Mouse (Mus musculus) stomach, embryonic 15.5 days (tissue): ENCODE measurements around the gene Hoxa4. TPM values are rescaled to one million over a fixed set of nuclear protein-coding genes. Genes with fewer than 3 reads are reported as not detected.

Source experiments
- ATAC-seq: fragments of 200-750 bp; cut with Nextera tagmentation; 2 replicates; pipeline ENCODE4 v1.8.0; 2017; ENCODE audit warnings: low read depth, moderate number of reproducible peaks, moderate TSS enrichment; ENCODE audit not compliant: insufficient read depth, low FRiP score
- H3K27ac ChIP-seq: fragments of 300-500 bp; sonication (generic); 2 replicates; pipeline ENCODE4 v1.5.1; 2015; ENCODE audit warnings: mild to moderate bottlenecking, inconsistent platforms
- H3K27me3 ChIP-seq: fragments of 300-500 bp; sonication (generic); replicated peaks from 2 replicates; pipeline ENCODE4 v1.6.1; 2015; ENCODE audit warnings: inconsistent platforms
- H3K36me3 ChIP-seq: fragments of 300-500 bp; sonication (generic); 2 replicates; pipeline ENCODE4 v1.6.1; 2015; ENCODE audit warnings: inconsistent platforms
- H3K4me1 ChIP-seq: fragments of 300-500 bp; sonication (generic); 2 replicates; pipeline ENCODE4 v1.6.1; 2015; ENCODE audit warnings: inconsistent platforms
- H3K4me2 ChIP-seq: fragments of 300-500 bp; sonication (generic); 2 replicates; pipeline ENCODE4 v1.6.1; 2015; ENCODE audit warnings: mild to moderate bottlenecking, inconsistent platforms
- H3K4me3 ChIP-seq: fragments of 300-500 bp; sonication (generic); replicated peaks from 2 replicates; pipeline ENCODE4 v1.5.1; 2015; ENCODE audit warnings: inconsistent platforms
- H3K9ac ChIP-seq: fragments of 300-500 bp; sonication (generic); 2 replicates; pipeline ENCODE4 v1.6.1; 2015; ENCODE audit warnings: inconsistent platforms
- H3K9me3 ChIP-seq: fragments of 300-500 bp; sonication (generic); 2 replicates; pipeline ENCODE4 v1.6.1; 2016; ENCODE audit warnings: inconsistent platforms
- WGBS: fragments of 180-500 bp; shearing (Covaris S2); methylation state at CpG from one replicate; pipeline ENCODE4 v1.1.7; 2015; 5-methylcytosine and 5-hydroxymethylcytosine counted together
- polyA plus RNA-seq: library from polyadenylated mRNA; unstranded; fragments of >200 nt; fragmentation: Nextera tagmentation; extraction: Ambion mirVana; gene quantifications from 2 replicates; pipeline ENCODE4 v1.2.1, GENCODE M21; 2015

Gene Hoxa4
- polyA plus RNA-seq, 1 experiment from 2014 or later = 4.4 TPM

- Histone ChIP-seq H3K27ac (peak within 1 kb of the TSS; percentile 89), H3K9me3 (no peaks in the 10 kb centered on the region), H3K36me3 (no peaks in the 10 kb centered on the region), H3K4me3 (peak within 1 kb of the TSS; percentile 45), H3K27me3 (peaks cover 6% of the 10 kb centered on the region; the same call in 1 of the 2 replicates), H3K9ac (peak within 1 kb of the TSS; percentile 52), H3K4me2 (peak within 1 kb of the TSS; percentile 58), H3K4me1 (peaks cover 20% of the 10 kb centered on the region)
- ATAC-seq = peak; percentile 10; the same call in 1 of the 2 replicates
- WGBS = 4% methylated on average over 25 of the region's 25 CpGs
Observed at GRCm38 (mm10) chr6:52164626-52165440, 26.7 kb downstream of the Hoxa4 start, which contains the start of gene Hoxa2. Hoxa2 (minus strand) TSS chr6:52164831.

GRCm38 (mm10) chr6:52164051-52164625, 27.4 kb downstream of the Hoxa4 start:
- H3K27ac ChIP-seq = peak overlapping the region; percentile 89
- peaks cover 26% of the 10 kb centered on the region for H3K4me1 ChIP-seq
- WGBS = 1% methylated on average over 31 of the region's 39 CpGs
- H3K27me3 ChIP-seq = peaks cover 5% of the 10 kb centered on the region; the same call in 1 of the 2 replicates
- ATAC-seq = no peak
- peak overlapping the region; percentile 45 for H3K4me3 ChIP-seq
- H3K4me2 ChIP-seq = peak overlapping the region; percentile 58
- peak overlapping the region; percentile 35 for H3K9ac ChIP-seq
- H3K36me3 ChIP-seq = no peaks in the 10 kb centered on the region
- no peaks in the 10 kb centered on the region for H3K9me3 ChIP-seq

GRCm38 (mm10) chr6:52163366-52164031, 28.1 kb downstream of the Hoxa4 start:
- H3K9me3 ChIP-seq = no peaks in the 10 kb centered on the region
- H3K4me2 ChIP-seq = peak overlapping the region; percentile 58
- WGBS = 12% methylated on average over 17 of the region's 17 CpGs
- peak overlapping the region; percentile 35 for H3K9ac ChIP-seq
- H3K4me1 ChIP-seq = peaks cover 27% of the 10 kb centered on the region
- peaks cover 5% of the 10 kb centered on the region; the same call in 1 of the 2 replicates for H3K27me3 ChIP-seq
- no peak for ATAC-seq
- H3K27ac ChIP-seq = peak overlapping the region; percentile 89
- H3K36me3 ChIP-seq = no peaks in the 10 kb centered on the region
- H3K4me3 ChIP-seq = peak overlapping the region; percentile 45

GRCm38 (mm10) chr6:52162611-52163365, 28.8 kb downstream of the Hoxa4 start:
- H3K9ac ChIP-seq = peak overlapping the region; percentile 35; the same call in 1 of the 2 replicates
- ATAC-seq = no peak
- H3K4me1 ChIP-seq = peaks cover 30% of the 10 kb centered on the region
- H3K4me2 ChIP-seq = peak overlapping the region; percentile 58
- peaks cover 3% of the 10 kb centered on the region; the same call in 1 of the 2 replicates for H3K27me3 ChIP-seq
- peak overlapping the region; percentile 45 for H3K4me3 ChIP-seq
- no peaks in the 10 kb centered on the region for H3K36me3 ChIP-seq
- H3K9me3 ChIP-seq = no peaks in the 10 kb centered on the region
- peak overlapping the region; percentile 89 for H3K27ac ChIP-seq
- 18% methylated on average over 14 of the region's 14 CpGs for WGBS

- Histone ChIP-seq H3K9ac (no peak overlapping the region), H3K4me2 (peak overlapping the region; percentile 44), H3K36me3 (no peaks in the 10 kb centered on the region), H3K27ac (peak overlapping the region; percentile 0; the same call in 1 of the 2 replicates), H3K4me3 (no peak overlapping the region; the same call in 1 of the 2 replicates), H3K9me3 (no peaks in the 10 kb centered on the region), H3K4me1 (peaks cover 27% of the 10 kb centered on the region), H3K27me3 (0 out of 2 replicates have a peak, but pooled peaks cover 2% of the 10 kb centered on the region)
- 18% methylated on average over 1 of the region's 1 CpGs for WGBS
- no peak for ATAC-seq
Observed at GRCm38 (mm10) chr6:52162093-52162380, 29.5 kb downstream of the Hoxa4 start.

- Histone ChIP-seq H3K27me3 (peaks cover 6% of the 10 kb centered on the region; the same call in 1 of the 2 replicates), H3K27ac (peak overlapping the region; percentile 96), H3K36me3 (no peaks in the 10 kb centered on the region), H3K4me1 (peaks cover 27% of the 10 kb centered on the region), H3K4me3 (peak overlapping the region; percentile 67), H3K9ac (no peak overlapping the region), H3K9me3 (no peaks in the 10 kb centered on the region), H3K4me2 (peak overlapping the region; percentile 88)
- ATAC-seq = no peak
- 16% methylated on average over 8 of the region's 8 CpGs for WGBS
Observed at GRCm38 (mm10) chr6:52161336-52162092, 30.0 kb downstream of the Hoxa4 start.

GRCm38 (mm10) chr6:52160511-52161335, 30.8 kb downstream of the Hoxa4 start:
- Histone ChIP-seq H3K9ac (peak overlapping the region; percentile 23; the same call in 1 of the 2 replicates), H3K27me3 (peaks cover 13% of the 10 kb centered on the region; the same call in 1 of the 2 replicates), H3K9me3 (no peaks in the 10 kb centered on the region), H3K4me2 (peak overlapping the region; percentile 88), H3K4me1 (peaks cover 24% of the 10 kb centered on the region), H3K4me3 (peak overlapping the region; percentile 67), H3K36me3 (no peaks in the 10 kb centered on the region), H3K27ac (peak overlapping the region; percentile 96)
- ATAC-seq = no peak
- 5% methylated on average over 30 of the region's 30 CpGs for WGBS

GRCm38 (mm10) chr6:52159979-52160378, 31.6 kb downstream of the Hoxa4 start:
- Histone ChIP-seq H3K9ac (no peak overlapping the region), H3K27ac (peak overlapping the region; percentile 96), H3K4me2 (peak overlapping the region; percentile 88), H3K4me3 (peak overlapping the region; percentile 67), H3K36me3 (no peaks in the 10 kb centered on the region), H3K27me3 (peaks cover 18% of the 10 kb centered on the region; the same call in 1 of the 2 replicates), H3K4me1 (peaks cover 23% of the 10 kb centered on the region), H3K9me3 (no peaks in the 10 kb centered on the region)
- ATAC-seq = no peak
- 5% methylated on average over 9 of the region's 9 CpGs for WGBS

GRCm38 (mm10) chr6:52159164-52159761, 32.3 kb downstream of the Hoxa4 start:
- peak overlapping the region; percentile 88 for H3K4me2 ChIP-seq

More at GRCm38 (mm10) chr6:52159164-52159761, 32.3 kb downstream of the Hoxa4 start:
- H3K4me3 ChIP-seq = peak overlapping the region; percentile 67
- H3K27ac ChIP-seq = peak overlapping the region; percentile 96
- H3K9ac ChIP-seq = peak overlapping the region; percentile 67; the same call in 1 of the 2 replicates
- H3K36me3 ChIP-seq = no peaks in the 10 kb centered on the region
- H3K4me1 ChIP-seq = peaks cover 21% of the 10 kb centered on the region
- no peak for ATAC-seq
- 7% methylated on average over 12 of the region's 12 CpGs for WGBS
- no peaks in the 10 kb centered on the region for H3K9me3 ChIP-seq
- H3K27me3 ChIP-seq = peaks cover 18% of the 10 kb centered on the region; the same call in 1 of the 2 replicates
